Mouse (Mus musculus) E14TG2a.4 (cell line): ENCODE data around the gene Cox8b.

Source experiments
- H3K27me3 ChIP-seq: 2 replicates; pipeline ENCODE4 v1.6.1; 2014; ENCODE audit warnings: low read length, control low read depth; ENCODE audit not compliant: insufficient read depth
- H3K36me3 ChIP-seq: 2 replicates; pipeline ENCODE4 v1.6.1; 2014; ENCODE audit warnings: low read length, control low read depth; ENCODE audit not compliant: insufficient read depth
- H3K4me1 ChIP-seq: replicated peaks from 2 replicates; pipeline ENCODE4 v1.6.1; 2014; ENCODE audit warnings: low read depth, low read length, control low read depth
- H3K4me3 ChIP-seq: replicated peaks from 2 replicates; pipeline ENCODE4 v1.5.1; 2014; ENCODE audit warnings: mild to moderate bottlenecking, low read length
- H3K9me3 ChIP-seq: 2 replicates; pipeline ENCODE4 v1.6.1; 2014; ENCODE audit warnings: low read length, control low read depth
- CTCF ChIP-seq: conservative IDR thresholded peaks from 2 replicates; pipeline ENCODE4 v1.5.1; 2014; ENCODE audit warnings: low read length
- NANOG ChIP-seq: IDR thresholded peaks from 2 replicates; pipeline ENCODE4 v1.6.1; 2014; ENCODE audit warnings: borderline replicate concordance, low read length, mixed read lengths
- POU5F1 ChIP-seq: IDR thresholded peaks from 2 replicates; pipeline ENCODE4 v1.6.1; 2014; ENCODE audit warnings: low read length, borderline replicate concordance

The Cox8b gene

GRCm38 (mm10) chr7:140942341-140942740 lies 42.1 kb upstream of the Cox8b start:
- no peak for TF ChIP-seq CTCF
- no peak for TF ChIP-seq POU5F1
- no peak for TF ChIP-seq NANOG
- H3K4me3 ChIP-seq = peak overlapping the region; percentile 80

GRCm38 (mm10) chr7:140941222-140942051 lies 41.2 kb upstream of the Cox8b start, which contains the start of gene Pgghg:
Gene Pgghg (plus strand): TSS chr7:140941391.
- H3K4me1 ChIP-seq = peaks cover 88% of the 10 kb centered on the region
- no peaks in the 10 kb centered on the region for H3K27me3 ChIP-seq
- no peaks in the 10 kb centered on the region for H3K9me3 ChIP-seq
- H3K36me3 ChIP-seq = peaks cover 35% of the 10 kb centered on the region
- TF ChIP-seq NANOG = no peak
- peak; percentile 81 for TF ChIP-seq CTCF
- TF ChIP-seq POU5F1 = no peak
- peak within 1 kb of the TSS; percentile 80 for H3K4me3 ChIP-seq

More at GRCm38 (mm10) chr7:140942341-140942740, 42.1 kb upstream of the Cox8b start:
- Histone ChIP-seq H3K27me3 (no peaks in the 10 kb centered on the region), H3K9me3 (no peaks in the 10 kb centered on the region), H3K4me1 (peaks cover 87% of the 10 kb centered on the region), H3K36me3 (peaks cover 44% of the 10 kb centered on the region)

DNA sequence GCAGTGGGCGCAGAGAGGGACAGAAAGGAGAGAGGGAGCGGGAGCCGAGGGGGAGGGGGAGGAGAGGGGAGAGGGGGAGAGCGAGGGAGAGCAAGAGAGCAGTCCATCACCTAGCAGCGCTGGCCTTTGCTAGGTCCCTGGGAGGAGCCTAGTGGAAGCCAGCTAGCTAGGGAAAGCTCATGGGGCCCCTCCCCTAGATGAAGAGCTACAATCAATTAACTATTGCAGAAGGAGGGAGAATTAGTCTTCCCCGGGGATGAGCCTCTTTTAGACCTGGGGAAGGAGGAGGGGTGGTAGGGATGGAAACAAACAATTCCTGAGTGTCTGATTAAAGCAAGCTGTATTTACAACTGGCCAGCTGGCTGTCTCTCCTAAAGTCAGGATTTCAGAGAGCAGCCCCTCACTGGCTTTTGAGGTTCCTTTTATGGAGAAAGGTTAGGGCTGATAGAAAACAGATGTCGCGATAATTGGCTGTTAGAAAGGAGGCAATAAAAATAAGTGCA lies 39.5 kb upstream of the Cox8b start:
- no peak for TF ChIP-seq NANOG
- no peak for TF ChIP-seq POU5F1
- TF ChIP-seq CTCF = no peak
- Histone ChIP-seq H3K27me3 (no peaks in the 10 kb centered on the region), H3K9me3 (no peaks in the 10 kb centered on the region), H3K36me3 (peaks cover 18% of the 10 kb centered on the region), H3K4me3 (peak overlapping the region; percentile 62), H3K4me1 (peaks cover 83% of the 10 kb centered on the region)

DNA sequence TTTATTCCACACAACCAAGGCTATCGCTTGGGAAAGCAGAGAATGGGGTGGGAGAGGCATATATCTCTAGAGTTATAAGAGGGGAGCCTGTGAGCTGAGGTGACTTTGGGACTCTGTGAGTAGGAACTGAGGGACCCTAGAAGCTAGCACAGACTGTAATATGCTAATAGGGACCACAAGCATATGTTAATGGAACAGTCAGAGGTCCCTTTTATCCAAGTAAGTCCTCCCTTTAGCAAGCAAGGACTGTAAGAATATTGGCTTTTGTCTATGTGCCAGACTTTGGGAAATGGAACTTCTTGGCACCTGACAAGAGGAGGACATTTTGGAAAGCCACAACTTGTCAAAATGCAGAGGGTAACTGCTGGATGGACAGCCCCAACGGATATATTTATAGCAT lies 38.6 kb upstream of the Cox8b start:
- TF ChIP-seq POU5F1 (no peak; the same call in 1 of the 2 replicates), NANOG (no peak), CTCF (no peak)
- 0 out of 2 replicates have a peak, but pooled peaks cover 4% of the 10 kb centered on the region for H3K27me3 ChIP-seq
- no peaks in the 10 kb centered on the region for H3K9me3 ChIP-seq
- H3K4me1 ChIP-seq = peaks cover 76% of the 10 kb centered on the region
- H3K4me3 ChIP-seq = peak overlapping the region; percentile 62
- peaks cover 12% of the 10 kb centered on the region for H3K36me3 ChIP-seq

DNA sequence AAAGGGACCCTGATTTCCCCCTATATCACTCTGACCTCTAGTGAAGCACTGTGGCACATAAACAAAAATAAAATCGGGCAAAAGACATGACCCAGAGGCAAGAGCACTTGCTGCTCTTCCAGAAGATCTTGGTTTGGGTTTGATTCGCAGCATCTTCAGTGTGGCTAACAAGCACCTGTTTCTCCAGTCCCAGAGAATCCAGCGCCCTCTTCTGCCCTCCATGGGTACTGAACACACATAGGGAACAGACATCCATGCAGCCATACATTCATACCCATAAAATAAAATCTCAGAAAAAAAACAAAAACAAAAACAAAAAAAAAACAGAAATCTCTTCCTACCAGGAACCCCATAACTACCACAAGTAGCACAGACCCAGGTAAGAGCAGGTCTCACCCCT lies 38.2 kb upstream of the Cox8b start:
- Histone ChIP-seq H3K9me3 (no peaks in the 10 kb centered on the region), H3K27me3 (0 out of 2 replicates have a peak, but pooled peaks cover 4% of the 10 kb centered on the region), H3K4me3 (peak overlapping the region; percentile 62), H3K36me3 (peaks cover 8% of the 10 kb centered on the region), H3K4me1 (peaks cover 71% of the 10 kb centered on the region)
- TF ChIP-seq POU5F1 (no peak), CTCF (peak; percentile 61)

DNA sequence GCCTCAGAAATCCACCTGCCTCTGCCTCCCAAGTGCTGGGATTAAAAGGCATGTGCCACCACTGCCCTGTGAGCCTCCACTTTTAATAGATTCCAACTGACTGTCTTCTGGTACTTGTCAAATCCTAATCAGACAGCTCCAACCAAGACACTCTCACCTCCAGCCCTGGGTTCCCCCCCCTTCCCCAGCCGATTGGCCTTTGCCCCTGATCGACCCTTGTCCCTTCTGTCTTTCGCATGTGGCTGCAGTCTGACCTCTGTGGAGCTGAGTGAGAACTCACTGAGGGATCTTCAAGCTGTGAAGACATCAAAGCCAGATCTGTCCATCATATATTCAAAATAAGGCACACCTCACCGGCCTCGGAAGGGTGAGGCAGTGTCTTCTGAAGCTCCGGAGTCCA lies 26.9 kb upstream of the Cox8b start:
- peaks cover 46% of the 10 kb centered on the region for H3K27me3 ChIP-seq
- no peaks in the 10 kb centered on the region for H3K36me3 ChIP-seq
- no peak overlapping the region for H3K4me3 ChIP-seq
- no peaks in the 10 kb centered on the region for H3K9me3 ChIP-seq
- H3K4me1 ChIP-seq = peaks cover 21% of the 10 kb centered on the region
- no peak for TF ChIP-seq POU5F1
- TF ChIP-seq CTCF = no peak
- TF ChIP-seq NANOG = no peak

DNA sequence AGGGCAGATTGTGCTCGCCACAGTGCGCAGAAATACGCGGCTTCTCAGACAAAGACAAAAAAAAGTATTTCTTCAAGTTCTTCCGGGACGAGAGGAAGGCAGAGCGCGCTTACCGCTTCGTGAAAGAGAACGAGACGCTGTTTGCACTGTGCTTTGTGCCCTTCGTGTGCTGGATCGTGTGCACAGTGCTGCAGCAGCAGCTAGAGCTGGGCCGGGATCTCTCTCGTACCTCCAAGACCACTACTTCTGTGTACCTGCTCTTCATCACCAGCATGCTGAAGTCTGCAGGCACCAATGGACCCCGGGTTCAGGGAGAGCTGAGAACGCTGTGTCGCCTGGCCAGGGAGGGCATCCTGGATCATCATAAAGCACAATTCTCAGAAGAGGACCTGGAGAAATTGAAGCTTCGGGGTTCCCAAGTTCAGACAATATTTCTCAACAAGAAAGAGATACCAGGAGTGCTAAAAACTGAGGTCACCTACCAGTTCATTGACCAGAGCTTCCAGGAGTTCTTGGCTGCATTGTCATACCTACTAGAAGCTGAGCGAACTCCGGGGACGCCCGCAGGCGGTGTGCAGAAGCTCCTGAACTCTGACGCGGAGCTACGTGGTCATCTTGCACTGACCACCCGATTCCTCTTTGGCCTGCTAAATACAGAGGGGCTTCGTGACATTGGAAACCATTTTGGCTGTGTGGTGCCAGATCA lies 23.0 kb upstream of the Cox8b start:
- Histone ChIP-seq H3K27me3 (peaks cover 82% of the 10 kb centered on the region), H3K4me3 (peak overlapping the region; percentile 77), H3K9me3 (no peaks in the 10 kb centered on the region), H3K36me3 (no peaks in the 10 kb centered on the region), H3K4me1 (peaks cover 35% of the 10 kb centered on the region)
- no peak for TF ChIP-seq POU5F1
- no peak for TF ChIP-seq CTCF
- no peak for TF ChIP-seq NANOG

DNA sequence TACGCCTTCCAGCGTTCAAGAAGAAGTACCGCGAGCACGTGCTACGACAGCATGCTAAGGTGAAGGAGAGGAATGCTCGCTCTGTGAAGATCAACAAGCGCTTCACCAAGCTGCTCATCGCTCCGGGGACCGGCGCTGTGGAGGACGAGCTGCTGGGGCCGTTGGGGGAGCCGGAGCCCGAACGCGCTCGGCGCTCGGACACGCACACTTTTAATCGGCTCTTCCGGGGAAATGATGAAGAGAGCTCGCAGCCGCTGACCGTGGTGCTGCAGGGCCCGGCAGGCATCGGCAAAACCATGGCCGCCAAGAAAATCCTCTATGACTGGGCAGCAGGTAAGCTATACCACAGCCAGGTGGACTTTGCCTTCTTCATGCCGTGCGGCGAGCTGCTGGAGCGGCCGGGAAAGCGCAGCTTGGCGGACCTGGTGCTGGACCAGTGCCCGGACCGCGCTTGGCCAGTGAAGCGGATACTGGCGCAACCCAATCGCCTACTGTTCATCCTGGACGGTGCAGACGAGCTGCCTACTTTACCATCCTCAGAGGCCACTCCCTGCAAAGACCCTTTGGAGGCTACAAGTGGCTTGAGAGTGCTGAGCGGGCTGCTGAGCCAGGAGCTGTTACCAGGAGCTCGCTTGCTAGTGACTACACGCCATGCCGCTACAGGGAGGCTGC lies 22.3 kb upstream of the Cox8b start:
- H3K4me3 ChIP-seq = peak overlapping the region; percentile 77
- H3K27me3 ChIP-seq = peaks cover 87% of the 10 kb centered on the region
- H3K9me3 ChIP-seq = no peaks in the 10 kb centered on the region
- no peak for TF ChIP-seq CTCF
- TF ChIP-seq NANOG = no peak
- TF ChIP-seq POU5F1 = no peak
- H3K36me3 ChIP-seq = no peaks in the 10 kb centered on the region
- H3K4me1 ChIP-seq = peaks cover 33% of the 10 kb centered on the region
